Mouse (Mus musculus) erythroblast, embryonic 14.5 days (primary cell): ENCODE measurements around the gene Usb1.

Source experiments
- GATA1 ChIP-seq: IDR thresholded peaks from 2 replicates; pipeline ENCODE4 v1.6.1; 2012; ENCODE audit warnings: low read length, inconsistent platforms, mixed read lengths
- TAL1 ChIP-seq: IDR thresholded peaks from 3 replicates; pipeline ENCODE4 v1.6.1; 2012; ENCODE audit warnings: low read length, inconsistent platforms, mixed read lengths

DNA sequence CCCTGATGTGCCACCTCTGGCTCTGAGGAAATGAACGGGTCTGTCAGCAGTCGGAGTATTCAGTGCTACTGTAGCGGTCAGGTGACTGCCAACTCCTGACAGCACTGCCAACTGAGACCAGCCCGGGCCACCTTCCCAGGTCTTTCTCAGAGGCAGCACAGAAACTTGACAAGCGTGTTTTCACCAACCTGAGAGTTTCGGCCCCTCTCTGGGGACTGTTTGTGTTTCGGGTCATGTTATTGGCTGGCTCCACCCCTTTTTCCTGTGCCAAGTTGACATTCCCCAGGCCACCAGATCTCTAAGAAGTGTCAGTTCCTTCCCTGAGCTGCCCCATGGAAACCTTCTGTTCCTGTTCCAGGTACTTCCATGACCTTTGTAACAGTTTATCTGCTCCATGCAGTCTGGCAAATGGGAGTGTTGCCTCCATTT, 45.8 kb downstream of the Usb1 start:
- TF ChIP-seq GATA1: no peak
- TF ChIP-seq TAL1: no peak
